Mouse (Mus musculus): ENCODE data around the gene Fgfrl1. TPM values are rescaled to one million over a fixed set of nuclear protein-coding genes. Genes with fewer than 3 reads are reported as not detected.
A peak's percentile ranks its signal among the peaks of the same experiment; 100 is the strongest.

Fgfrl1 gene
- total RNA-seq (2017) = 3.5 and 5.0 TPM in 2 replicates

- ATAC-seq (replicated peaks in 1 of 2; ENCODE audit: insufficient read depth in 1 of 2, low FRiP score in 2 of 2, low TSS enrichment in 1 of 2, low read depth in 1 of 2, poor library complexity in 2 of 2, severe bottlenecking in 2 of 2) = peak; percentile 48 to 55
Measured at GRCm38 (mm10) chr5:108692271-108692670, at the start of gene Fgfrl1. TSS of gene Fgfrl1 (plus strand) at chr5:108692382.

- no peak for ATAC-seq (replicated peaks in 1 of 2; ENCODE audit: insufficient read depth in 1 of 2, low FRiP score in 2 of 2, low TSS enrichment in 1 of 2, low read depth in 1 of 2, poor library complexity in 2 of 2, severe bottlenecking in 2 of 2)
Measured at GRCm38 (mm10) chr5:108643674-108644073, 48.5 kb upstream of the Fgfrl1 start.

- ATAC-seq (replicated peaks in 1 of 2; ENCODE audit: insufficient read depth in 1 of 2, low FRiP score in 2 of 2, low TSS enrichment in 1 of 2, low read depth in 1 of 2, poor library complexity in 2 of 2, severe bottlenecking in 2 of 2) = no peak
Measured at GRCm38 (mm10) chr5:108645651-108646342, 46.4 kb upstream of the Fgfrl1 start.

- ATAC-seq (replicated peaks in 1 of 2; ENCODE audit: insufficient read depth in 1 of 2, low FRiP score in 2 of 2, low TSS enrichment in 1 of 2, low read depth in 1 of 2, poor library complexity in 2 of 2, severe bottlenecking in 2 of 2) = no peak
Measured at GRCm38 (mm10) chr5:108646343-108646660, 45.9 kb upstream of the Fgfrl1 start.

- ATAC-seq (replicated peaks in 1 of 2; ENCODE audit: insufficient read depth in 1 of 2, low FRiP score in 2 of 2, low TSS enrichment in 1 of 2, low read depth in 1 of 2, poor library complexity in 2 of 2, severe bottlenecking in 2 of 2) = no peak
Measured at GRCm38 (mm10) chr5:108647311-108647710, 44.9 kb upstream of the Fgfrl1 start.

GRCm38 (mm10) chr5:108647820-108648465, 44.2 kb upstream of the Fgfrl1 start:
- no peak for ATAC-seq (replicated peaks in 1 of 2; ENCODE audit: insufficient read depth in 1 of 2, low FRiP score in 2 of 2, low TSS enrichment in 1 of 2, low read depth in 1 of 2, poor library complexity in 2 of 2, severe bottlenecking in 2 of 2)

- no peak for ATAC-seq (replicated peaks in 1 of 2; ENCODE audit: insufficient read depth in 1 of 2, low FRiP score in 2 of 2, low TSS enrichment in 1 of 2, low read depth in 1 of 2, poor library complexity in 2 of 2, severe bottlenecking in 2 of 2)
Measured at GRCm38 (mm10) chr5:108648937-108649576, 43.1 kb upstream of the Fgfrl1 start.

GRCm38 (mm10) chr5:108650341-108650740, 41.8 kb upstream of the Fgfrl1 start:
- ATAC-seq (replicated peaks in 1 of 2; ENCODE audit: insufficient read depth in 1 of 2, low FRiP score in 2 of 2, low TSS enrichment in 1 of 2, low read depth in 1 of 2, poor library complexity in 2 of 2, severe bottlenecking in 2 of 2) = no peak

GRCm38 (mm10) chr5:108651136-108651720, 41.0 kb upstream of the Fgfrl1 start:
- ATAC-seq (replicated peaks in 1 of 2; ENCODE audit: insufficient read depth in 1 of 2, low FRiP score in 2 of 2, low TSS enrichment in 1 of 2, low read depth in 1 of 2, poor library complexity in 2 of 2, severe bottlenecking in 2 of 2) = no peak

GRCm38 (mm10) chr5:108651823-108652222, 40.4 kb upstream of the Fgfrl1 start:
- peak; percentile 65 to 82; a peak in 3 of 4 replicates for ATAC-seq (replicated peaks in 1 of 2; ENCODE audit: insufficient read depth in 1 of 2, low FRiP score in 2 of 2, low TSS enrichment in 1 of 2, low read depth in 1 of 2, poor library complexity in 2 of 2, severe bottlenecking in 2 of 2)

GRCm38 (mm10) chr5:108653341-108653740, 38.8 kb upstream of the Fgfrl1 start:
- no peak for ATAC-seq (replicated peaks in 1 of 2; ENCODE audit: insufficient read depth in 1 of 2, low FRiP score in 2 of 2, low TSS enrichment in 1 of 2, low read depth in 1 of 2, poor library complexity in 2 of 2, severe bottlenecking in 2 of 2)

- no peak for ATAC-seq (replicated peaks in 1 of 2; ENCODE audit: insufficient read depth in 1 of 2, low FRiP score in 2 of 2, low TSS enrichment in 1 of 2, low read depth in 1 of 2, poor library complexity in 2 of 2, severe bottlenecking in 2 of 2)
Measured at GRCm38 (mm10) chr5:108654444-108654990, 37.7 kb upstream of the Fgfrl1 start.

- ATAC-seq (replicated peaks in 1 of 2; ENCODE audit: insufficient read depth in 1 of 2, low FRiP score in 2 of 2, low TSS enrichment in 1 of 2, low read depth in 1 of 2, poor library complexity in 2 of 2, severe bottlenecking in 2 of 2) = 0 out of 4 replicates have a peak, but pooled peaks of 1 of the 2 experiments have one; percentile 12
Measured at GRCm38 (mm10) chr5:108655381-108655780, 36.8 kb upstream of the Fgfrl1 start.

GRCm38 (mm10) chr5:108655891-108656650, 36.1 kb upstream of the Fgfrl1 start:
- no peak for ATAC-seq (replicated peaks in 1 of 2; ENCODE audit: insufficient read depth in 1 of 2, low FRiP score in 2 of 2, low TSS enrichment in 1 of 2, low read depth in 1 of 2, poor library complexity in 2 of 2, severe bottlenecking in 2 of 2)

GRCm38 (mm10) chr5:108657406-108657805, 34.8 kb upstream of the Fgfrl1 start:
- ATAC-seq (replicated peaks in 1 of 2; ENCODE audit: insufficient read depth in 1 of 2, low FRiP score in 2 of 2, low TSS enrichment in 1 of 2, low read depth in 1 of 2, poor library complexity in 2 of 2, severe bottlenecking in 2 of 2) = no peak

- ATAC-seq (replicated peaks in 1 of 2; ENCODE audit: insufficient read depth in 1 of 2, low FRiP score in 2 of 2, low TSS enrichment in 1 of 2, low read depth in 1 of 2, poor library complexity in 2 of 2, severe bottlenecking in 2 of 2) = no peak
Measured at GRCm38 (mm10) chr5:108658611-108659010, 33.6 kb upstream of the Fgfrl1 start.

All from hematopoietic stem cell, adult 5-6 weeks (primary cell).